Mouse (Mus musculus): ENCODE results near the gene Ctsc.

DNA sequence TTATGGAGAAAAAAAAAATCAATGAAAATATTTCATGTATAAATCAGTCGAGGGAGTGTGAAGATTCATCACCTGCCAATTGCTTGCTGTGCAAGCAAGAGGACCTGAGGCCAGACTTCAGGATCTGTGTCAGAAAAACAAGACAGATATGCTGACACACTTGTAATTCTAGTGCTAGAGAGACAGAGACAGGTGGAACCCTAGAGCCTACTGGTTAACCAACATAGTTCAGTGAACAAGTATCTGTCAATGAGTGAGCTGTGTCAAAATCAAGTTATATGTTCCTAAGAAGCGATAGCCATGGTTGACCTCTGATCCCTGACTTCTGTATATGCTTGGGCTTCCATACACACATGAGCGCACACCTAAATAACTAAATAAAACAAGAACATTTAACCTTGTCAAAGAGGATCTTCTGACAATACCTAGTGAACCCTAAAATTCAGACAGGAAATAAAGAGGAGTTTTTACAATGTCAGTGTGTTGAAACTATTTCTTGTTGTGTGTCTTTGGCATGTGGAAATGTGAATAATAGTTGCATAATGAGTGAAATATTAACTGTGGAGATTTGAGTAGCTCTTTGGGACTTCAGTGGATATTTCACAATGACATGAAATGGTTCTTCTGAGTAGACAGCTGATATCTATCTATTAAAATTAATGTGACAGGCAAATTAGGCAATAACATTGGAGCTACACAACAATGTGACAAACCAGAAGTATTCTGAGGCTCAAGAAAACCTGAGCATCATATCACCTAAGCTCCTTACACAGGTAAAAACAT lies 32.7 kb downstream of the Ctsc start:
- TF ChIP-seq TAL1 (IDR thresholded peaks at IDR 0.05; ENCODE audit: low read length) (no peak), GATA1 (IDR thresholded peaks at IDR 0.05; ENCODE audit: low read length) (no peak)

Data from erythroblast, embryonic 14.5 days (primary cell).